Mouse (Mus musculus) embryonic facial prominence, embryonic 15.5 days (tissue): ENCODE measurements at regions not wholly inside any gene's neighbourhood (a gene's known extent, or its start where the extent isn't known, plus 50 kb on each side); places are given as distances from the start of the nearest gene placed in this dataset.
A peak's percentile ranks its signal among the peaks of the same experiment; 100 is the strongest.

Experiments
- ATAC-seq: fragments of 200-750 bp; cut with Nextera tagmentation; 2 replicates; pipeline ENCODE4 v1.8.0; 2017; ENCODE audit warnings: low read depth, moderate TSS enrichment; ENCODE audit not compliant: insufficient number of reproducible peaks, low FRiP score, low TSS enrichment
- H3K27ac ChIP-seq: fragments of 300-500 bp; sonication (generic); replicated peaks from 2 replicates; pipeline ENCODE4 v1.5.1; 2015; ENCODE audit warnings: mild to moderate bottlenecking, inconsistent platforms
- H3K27me3 ChIP-seq: fragments of 300-500 bp; sonication (generic); 2 replicates; pipeline ENCODE4 v1.6.1; 2015; ENCODE audit warnings: inconsistent platforms
- H3K36me3 ChIP-seq: fragments of 300-500 bp; sonication (generic); 2 replicates; pipeline ENCODE4 v1.6.1; 2015; ENCODE audit warnings: mild to moderate bottlenecking, inconsistent platforms
- H3K4me1 ChIP-seq: fragments of 300-500 bp; sonication (generic); 2 replicates; pipeline ENCODE4 v1.6.1; 2015; ENCODE audit warnings: inconsistent platforms
- H3K4me2 ChIP-seq: fragments of 300-500 bp; sonication (generic); replicated peaks from 2 replicates; pipeline ENCODE4 v1.6.1; 2015; ENCODE audit warnings: mild to moderate bottlenecking, inconsistent platforms
- H3K4me3 ChIP-seq: fragments of 300-500 bp; sonication (generic); replicated peaks from 2 replicates; pipeline ENCODE4 v1.5.1; 2015; ENCODE audit warnings: mild to moderate bottlenecking, inconsistent platforms
- H3K9ac ChIP-seq: fragments of 300-500 bp; sonication (generic); 2 replicates; pipeline ENCODE4 v1.6.1; 2015; ENCODE audit warnings: inconsistent platforms
- H3K9me3 ChIP-seq: fragments of 300-500 bp; sonication (generic); replicated peaks from 2 replicates; pipeline ENCODE4 v1.6.1; 2016; ENCODE audit warnings: inconsistent platforms
- WGBS: fragments of 180-500 bp; shearing (Covaris S2); methylation state at CpG from one replicate; pipeline ENCODE4 v1.1.7; 2015; 5-methylcytosine and 5-hydroxymethylcytosine counted together

GRCm38 (mm10) chr16:15253348-15253693 is 63.9 kb upstream of the Gm21897 start:
- Histone ChIP-seq H3K36me3 (no peaks in the 10 kb centered on the region), H3K27me3 (no peaks in the 10 kb centered on the region), H3K4me3 (no peak overlapping the region), H3K9me3 (no peaks in the 10 kb centered on the region), H3K4me2 (no peak overlapping the region), H3K9ac (no peak overlapping the region), H3K27ac (peak overlapping the region; percentile 52), H3K4me1 (peaks cover 9% of the 10 kb centered on the region)
- 0 out of 2 replicates have a peak, but pooled peaks have one; percentile 39 for ATAC-seq
- 50% methylated on average over 3 of the region's 3 CpGs for WGBS

DNA sequence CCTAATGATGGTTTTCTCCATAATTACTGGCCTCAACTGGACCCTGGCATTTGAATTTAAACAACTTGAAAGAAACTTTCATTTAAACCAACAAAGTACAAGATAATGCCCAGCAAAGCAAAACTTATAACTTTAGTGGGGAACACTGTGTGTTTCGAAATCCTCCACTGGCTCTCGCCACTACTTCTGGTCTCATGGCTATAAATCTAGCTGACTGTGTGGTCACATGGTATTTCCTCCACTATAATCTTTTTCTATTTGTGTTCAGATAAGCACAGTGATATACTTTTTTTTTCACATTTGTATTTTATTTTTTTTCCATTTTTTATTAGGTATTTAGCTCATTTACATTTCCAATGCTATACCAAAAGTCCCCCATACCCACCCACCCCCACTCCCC is 62.6 kb upstream of the Gm21897 start:
- no peak for ATAC-seq
- Histone ChIP-seq H3K27me3 (no peaks in the 10 kb centered on the region), H3K9me3 (no peaks in the 10 kb centered on the region), H3K4me2 (no peak overlapping the region), H3K27ac (no peak overlapping the region), H3K9ac (no peak overlapping the region), H3K4me3 (no peak overlapping the region), H3K36me3 (no peaks in the 10 kb centered on the region), H3K4me1 (peaks cover 9% of the 10 kb centered on the region)
- 88% methylated on average over 2 of the region's 2 CpGs for WGBS

- Histone ChIP-seq H3K4me3 (no peak overlapping the region), H3K9me3 (no peaks in the 10 kb centered on the region), H3K4me1 (no peaks in the 10 kb centered on the region), H3K9ac (no peak overlapping the region), H3K27me3 (no peaks in the 10 kb centered on the region), H3K36me3 (no peaks in the 10 kb centered on the region), H3K4me2 (no peak overlapping the region), H3K27ac (no peak overlapping the region)
- 65% methylated on average over 6 of the region's 6 CpGs for WGBS
- no peak for ATAC-seq
Observed at GRCm38 (mm10) chr16:15259474-15259873, 57.8 kb upstream of the Gm21897 start.

DNA sequence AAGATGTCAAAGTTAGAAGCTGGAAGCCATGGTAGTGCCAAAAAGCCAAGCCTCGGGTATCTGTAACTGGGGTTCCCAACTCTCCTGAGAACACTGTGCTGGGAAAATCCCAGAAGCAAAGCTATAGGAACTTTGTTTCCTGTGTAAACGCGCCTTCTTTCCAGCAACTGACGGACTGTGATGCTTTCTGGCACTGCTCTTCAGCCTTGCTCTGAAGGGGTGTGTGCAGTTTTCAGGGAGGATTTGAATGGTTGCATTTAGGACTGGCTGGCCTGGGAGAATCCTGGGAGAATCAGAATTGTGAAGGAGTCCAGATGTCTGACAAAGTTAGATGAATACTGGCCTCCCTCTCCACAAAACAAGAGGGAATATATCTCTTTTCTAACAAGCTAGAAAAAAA is 57.2 kb upstream of the Gm21897 start:
- H3K27me3 ChIP-seq: no peaks in the 10 kb centered on the region
- no peak overlapping the region for H3K27ac ChIP-seq
- ATAC-seq: no peak
- no peaks in the 10 kb centered on the region for H3K4me1 ChIP-seq
- no peaks in the 10 kb centered on the region for H3K36me3 ChIP-seq
- no peak overlapping the region for H3K9ac ChIP-seq
- H3K9me3 ChIP-seq: no peaks in the 10 kb centered on the region
- H3K4me3 ChIP-seq: no peak overlapping the region
- 44% methylated on average over 4 of the region's 4 CpGs for WGBS
- H3K4me2 ChIP-seq: no peak overlapping the region
